Mouse (Mus musculus) kidney, postnatal 0 days (tissue): ENCODE results near the gene Ly6g5c. TPM values are rescaled to one million over a fixed set of nuclear protein-coding genes. Genes with fewer than 3 reads are reported as not detected.

Experiments
- ATAC-seq: fragments of 200-750 bp; cut with Nextera tagmentation; replicated peaks from 2 replicates; pipeline ENCODE4 v1.8.0; 2017; ENCODE audit warnings: low read depth, moderate number of reproducible peaks, moderate TSS enrichment, moderate library complexity; ENCODE audit not compliant: low FRiP score
- DNase-seq: peaks from one replicate; pipeline ENCODE4 v3.0.0-alpha.2; 2016; ENCODE audit warnings: low spot score
- H3K27ac ChIP-seq: fragments of 300-500 bp; sonication (generic); 2 replicates; pipeline ENCODE4 v1.5.1; 2014; ENCODE audit warnings: mild to moderate bottlenecking
- H3K27me3 ChIP-seq: fragments of 300-500 bp; sonication (generic); 2 replicates; pipeline ENCODE4 v1.6.1; 2014; ENCODE audit warnings: low read length, mixed read lengths; ENCODE audit not compliant: insufficient read depth
- H3K36me3 ChIP-seq: fragments of 300-500 bp; sonication (generic); 2 replicates; pipeline ENCODE4 v1.6.1; 2014; ENCODE audit warnings: low read length, mixed read lengths; ENCODE audit not compliant: insufficient read depth
- H3K4me1 ChIP-seq: fragments of 300-500 bp; sonication (generic); replicated peaks from 2 replicates; pipeline ENCODE4 v1.6.1; 2014; ENCODE audit warnings: antibody characterized with exemption, low read length, mixed read lengths; ENCODE audit not compliant: insufficient read depth
- H3K4me2 ChIP-seq: fragments of 300-500 bp; sonication (generic); 2 replicates; pipeline ENCODE4 v1.6.1; 2014; ENCODE audit warnings: mild to moderate bottlenecking, low read length, moderate library complexity, mixed read lengths
- H3K4me3 ChIP-seq: fragments of 300-500 bp; sonication (generic); replicated peaks from 2 replicates; pipeline ENCODE4 v1.5.1; 2014; ENCODE audit warnings: low read depth, low read length
- H3K9ac ChIP-seq: fragments of 300-500 bp; sonication (generic); 2 replicates; pipeline ENCODE4 v1.6.1; 2014; ENCODE audit warnings: low read depth, low read length
- H3K9me3 ChIP-seq: fragments of 300-500 bp; sonication (generic); replicated peaks from 2 replicates; pipeline ENCODE4 v1.6.1; 2016; ENCODE audit warnings: low read length, inconsistent platforms, mixed read lengths
- CTCF ChIP-seq: IDR thresholded peaks from 2 replicates; pipeline ENCODE4 v1.5.1; 2016; ENCODE audit warnings: antibody characterized with exemption, low read depth, mild to moderate bottlenecking, moderate library complexity
- WGBS: fragments of 180-500 bp; shearing (Covaris S2); extraction: QIAGEN DNeasy Blood & Tissue Kit; methylation state at CpG from one replicate; pipeline ENCODE4 v1.1.7; 2014; 5-methylcytosine and 5-hydroxymethylcytosine counted together
- polyA plus RNA-seq: library from polyadenylated mRNA; unstranded; fragments of >200 nt; fragmentation: Nextera tagmentation; extraction: Ambion mirVana; gene quantifications from 2 replicates; pipeline ENCODE4 v1.2.1, GENCODE M21; 2015

The Ly6g5c gene
- polyA plus RNA-seq, 1 experiment from 2014 or later: not detected

DNA sequence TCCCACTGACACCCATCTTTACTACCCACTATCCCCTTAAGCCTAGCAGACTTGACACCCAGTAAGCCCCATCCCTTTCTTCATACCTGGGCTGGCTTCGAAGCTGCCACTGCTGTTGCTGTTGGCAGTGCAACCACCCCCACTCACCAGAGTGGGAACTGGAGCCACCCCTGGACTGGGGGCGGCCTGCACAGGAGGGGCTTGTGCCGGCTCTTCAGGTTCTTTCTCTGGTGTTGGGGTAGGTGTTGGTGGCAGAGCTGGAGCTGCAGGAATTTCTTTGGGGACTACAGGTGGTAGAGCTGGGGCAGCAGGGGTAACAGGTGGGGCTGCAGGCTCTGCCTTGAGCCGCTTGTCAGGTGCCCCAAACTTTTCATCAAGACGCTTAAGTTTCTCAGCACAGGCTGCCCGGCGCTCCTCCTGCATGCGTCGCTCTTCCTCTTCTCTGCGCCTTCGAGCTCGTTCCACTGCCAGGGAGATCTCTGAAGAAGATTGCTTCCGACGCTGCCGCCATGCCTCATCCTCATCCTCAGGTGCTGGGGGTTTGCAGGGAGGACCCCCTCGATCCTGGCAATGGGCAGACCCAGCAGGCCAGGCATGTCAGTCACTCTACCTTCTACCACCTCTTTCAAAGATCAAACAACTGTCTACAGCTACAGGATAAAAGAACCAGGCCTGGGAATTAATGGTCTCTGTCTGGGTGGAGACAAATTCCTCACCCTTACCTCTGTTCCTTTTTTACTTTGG lies 50.9 kb downstream of the Ly6g5c start:
- no peak overlapping the region for H3K9ac ChIP-seq
- no peak overlapping the region for H3K27ac ChIP-seq
- WGBS: 87% methylated on average over 16 of the region's 16 CpGs
- no peaks in the 10 kb centered on the region for H3K27me3 ChIP-seq
- H3K9me3 ChIP-seq: no peaks in the 10 kb centered on the region
- ATAC-seq: no peak
- H3K4me1 ChIP-seq: peaks cover 17% of the 10 kb centered on the region; the same call in 1 of the 2 replicates
- no peak overlapping the region for H3K4me3 ChIP-seq
- no peak for DNase-seq
- no peak overlapping the region for H3K4me2 ChIP-seq
- TF ChIP-seq CTCF: no peak
- peaks cover 80% of the 10 kb centered on the region for H3K36me3 ChIP-seq

DNA sequence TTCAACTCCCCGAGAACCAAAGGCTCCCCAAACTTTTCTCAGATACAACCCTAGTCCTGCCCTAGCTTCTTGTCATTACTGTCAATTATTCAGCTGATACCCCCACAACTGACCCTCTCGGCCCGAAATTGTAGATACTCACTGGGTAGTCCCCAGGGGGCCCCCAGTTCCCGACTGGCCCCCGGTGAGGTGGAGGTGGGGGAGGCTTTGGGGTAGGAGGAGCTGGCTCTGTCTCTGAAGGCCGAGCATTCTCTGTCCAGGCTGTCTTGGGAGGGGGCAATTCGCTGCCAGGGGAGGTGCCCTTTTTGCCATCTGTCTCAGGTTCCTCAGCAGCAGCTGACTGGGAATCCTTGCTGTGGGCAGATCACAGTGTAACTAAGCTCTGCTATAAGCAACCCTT lies 51.6 kb downstream of the Ly6g5c start:
- no peak overlapping the region for H3K4me2 ChIP-seq
- H3K27me3 ChIP-seq: no peaks in the 10 kb centered on the region
- H3K9ac ChIP-seq: no peak overlapping the region
- H3K36me3 ChIP-seq: peaks cover 74% of the 10 kb centered on the region
- no peak for DNase-seq
- no peak for ATAC-seq
- no peak overlapping the region for H3K4me3 ChIP-seq
- whole genome bisulfite sequencing: 67% methylated on average over 7 of the region's 7 CpGs
- no peak for TF ChIP-seq CTCF
- peaks cover 17% of the 10 kb centered on the region; the same call in 1 of the 2 replicates for H3K4me1 ChIP-seq
- no peaks in the 10 kb centered on the region for H3K9me3 ChIP-seq
- no peak overlapping the region for H3K27ac ChIP-seq

- DNase-seq (no peak), ATAC-seq (no peak)
- Histone ChIP-seq H3K9me3 (no peaks in the 10 kb centered on the region), H3K9ac (0 out of 2 replicates have a peak overlapping the region, but pooled peaks have one; percentile 18), H3K27me3 (no peaks in the 10 kb centered on the region), H3K4me3 (no peak overlapping the region), H3K4me2 (no peak overlapping the region), H3K4me1 (peaks cover 23% of the 10 kb centered on the region; the same call in 1 of the 2 replicates), H3K27ac (no peak overlapping the region), H3K36me3 (peaks cover 57% of the 10 kb centered on the region)
- WGBS: 70% methylated on average over 11 of the region's 11 CpGs
- TF ChIP-seq CTCF: no peak
Observed at GRCm38 (mm10) chr17:35161421-35161820, 53.3 kb downstream of the Ly6g5c start.

Other genes starting within 250 kb of the Ly6g5c start
- gene Cfb, start 245.8 kb upstream of the Ly6g5c start, polyA plus RNA-seq: 21.1 and 25.6 TPM in 2 replicates
- 2.3 and 3.4 TPM in 2 replicates for gene Zbtb12, start 228.8 kb upstream of the Ly6g5c start, polyA plus RNA-seq
- not detected in 2 replicates for gene Gm20547, start 226.2 kb upstream of the Ly6g5c start, polyA plus RNA-seq
- 7.0 and 7.4 TPM in 2 replicates for gene C2, start 210.0 kb upstream of the Ly6g5c start, polyA plus RNA-seq
- 44.1 and 49.1 TPM in 2 replicates for gene Ehmt2, start 209.8 kb upstream of the Ly6g5c start, polyA plus RNA-seq
- 24.2 and 27.3 TPM in 2 replicates for gene Slc44a4, start 193.8 kb upstream of the Ly6g5c start, polyA plus RNA-seq
- 92.0 and 101 TPM in 2 replicates for gene Neu1, start 177.0 kb upstream of the Ly6g5c start, polyA plus RNA-seq
- gene Hspa1b, start 149.0 kb upstream of the Ly6g5c start, polyA plus RNA-seq: 2.2 and 2.6 TPM in 2 replicates
- gene Gm20481, start 138.4 kb upstream of the Ly6g5c start, polyA plus RNA-seq: not detected in 2 replicates
- gene Hspa1a, start 136.1 kb upstream of the Ly6g5c start, polyA plus RNA-seq: 22.4 and 23.5 TPM in 2 replicates
- 0.54 and 0.72 TPM in 2 replicates for gene Hspa1l, start 135.6 kb upstream of the Ly6g5c start, polyA plus RNA-seq
- gene Lsm2, start 126.4 kb upstream of the Ly6g5c start, polyA plus RNA-seq: 133 and 141 TPM in 2 replicates
- 61.3 and 63.3 TPM in 2 replicates for gene Vars, start 107.3 kb upstream of the Ly6g5c start, polyA plus RNA-seq
- gene Vwa7, start 91.7 kb upstream of the Ly6g5c start, polyA plus RNA-seq: 0.16 and 0.20 TPM in 2 replicates
- gene Sapcd1, start 80.3 kb upstream of the Ly6g5c start, polyA plus RNA-seq: 2.3 and 3.7 TPM in 2 replicates
- 2.7 and 3.0 TPM in 2 replicates for gene Msh5, start 61.5 kb upstream of the Ly6g5c start, polyA plus RNA-seq
- gene Clic1, start 58.3 kb upstream of the Ly6g5c start, polyA plus RNA-seq: 266 and 282 TPM in 2 replicates
- gene Ddah2, start 49.2 kb upstream of the Ly6g5c start, polyA plus RNA-seq: 227 and 244 TPM in 2 replicates
- gene Ly6g6c, start 42.9 kb upstream of the Ly6g5c start, polyA plus RNA-seq: not detected in 2 replicates
- 0.36 and 0.45 TPM in 2 replicates for gene Mpig6b, start 42.1 kb upstream of the Ly6g5c start, polyA plus RNA-seq
- 1.3 and 1.6 TPM in 2 replicates for gene Ly6g6e, start 31.4 kb upstream of the Ly6g5c start, polyA plus RNA-seq
- gene Ly6g6d, start 30.2 kb upstream of the Ly6g5c start, polyA plus RNA-seq: 7.6 and 7.8 TPM in 2 replicates
- not detected in 2 replicates for gene Ly6g6f, start 22.7 kb upstream of the Ly6g5c start, polyA plus RNA-seq
- 109 and 113 TPM in 2 replicates for gene Abhd16a, start 19.0 kb upstream of the Ly6g5c start, polyA plus RNA-seq
- gene Ly6g5b, start 7.1 kb downstream of the Ly6g5c start, polyA plus RNA-seq: 0.69 and 1.1 TPM in 2 replicates
- gene Gpank1, start 13.2 kb downstream of the Ly6g5c start, polyA plus RNA-seq: 14.6 and 15.2 TPM in 2 replicates
- 300 and 312 TPM in 2 replicates for gene Csnk2b, start 13.8 kb downstream of the Ly6g5c start, polyA plus RNA-seq
- 10.5 and 11.9 TPM in 2 replicates for gene D17H6S53E, start 18.1 kb downstream of the Ly6g5c start, polyA plus RNA-seq
- gene Apom, start 23.8 kb downstream of the Ly6g5c start, polyA plus RNA-seq: 59.6 and 64.2 TPM in 2 replicates
- 46.0 and 50.2 TPM in 2 replicates for gene Bag6, start 26.9 kb downstream of the Ly6g5c start, polyA plus RNA-seq
- 79.2 and 94.5 TPM in 2 replicates for gene Prrc2a, start 56.6 kb downstream of the Ly6g5c start, polyA plus RNA-seq
- 13.1 and 14.8 TPM in 2 replicates for gene Aif1, start 67.8 kb downstream of the Ly6g5c start, polyA plus RNA-seq
- gene Lst1, start 80.2 kb downstream of the Ly6g5c start, polyA plus RNA-seq: 11.4 and 15.0 TPM in 2 replicates
- gene Ltb, start 86.2 kb downstream of the Ly6g5c start, polyA plus RNA-seq: 0.98 and 1.0 TPM in 2 replicates
- gene Tnf, start 93.7 kb downstream of the Ly6g5c start, polyA plus RNA-seq: 0.19 and 0.25 TPM in 2 replicates
- 0.15 TPM in 1 of 2 replicates, not detected in the other for gene Lta, start 97.1 kb downstream of the Ly6g5c start, polyA plus RNA-seq
- gene Gm16181, start 112.6 kb downstream of the Ly6g5c start, polyA plus RNA-seq: 0.25 and 0.29 TPM in 2 replicates
- 6.6 and 6.7 TPM in 2 replicates for gene Atp6v1g2, start 125.4 kb downstream of the Ly6g5c start, polyA plus RNA-seq
- gene Nfkbil1, start 127.5 kb downstream of the Ly6g5c start, polyA plus RNA-seq: 11.7 and 14.5 TPM in 2 replicates
- gene Ddx39b, start 133.5 kb downstream of the Ly6g5c start, polyA plus RNA-seq: 303 and 329 TPM in 2 replicates
- 111 and 125 TPM in 2 replicates for gene H2-D1, start 154.5 kb downstream of the Ly6g5c start, polyA plus RNA-seq
- gene H2-Q1, start 212.1 kb downstream of the Ly6g5c start, polyA plus RNA-seq: not detected in 2 replicates
- gene H2-Q2, start 234.0 kb downstream of the Ly6g5c start, polyA plus RNA-seq: 4.6 and 6.1 TPM in 2 replicates